Mouse (Mus musculus): Measurements from ENCODE around the gene Emc3.
A peak's percentile ranks its signal among the peaks of the same experiment; 100 is the strongest.

Emc3 gene

DNA sequence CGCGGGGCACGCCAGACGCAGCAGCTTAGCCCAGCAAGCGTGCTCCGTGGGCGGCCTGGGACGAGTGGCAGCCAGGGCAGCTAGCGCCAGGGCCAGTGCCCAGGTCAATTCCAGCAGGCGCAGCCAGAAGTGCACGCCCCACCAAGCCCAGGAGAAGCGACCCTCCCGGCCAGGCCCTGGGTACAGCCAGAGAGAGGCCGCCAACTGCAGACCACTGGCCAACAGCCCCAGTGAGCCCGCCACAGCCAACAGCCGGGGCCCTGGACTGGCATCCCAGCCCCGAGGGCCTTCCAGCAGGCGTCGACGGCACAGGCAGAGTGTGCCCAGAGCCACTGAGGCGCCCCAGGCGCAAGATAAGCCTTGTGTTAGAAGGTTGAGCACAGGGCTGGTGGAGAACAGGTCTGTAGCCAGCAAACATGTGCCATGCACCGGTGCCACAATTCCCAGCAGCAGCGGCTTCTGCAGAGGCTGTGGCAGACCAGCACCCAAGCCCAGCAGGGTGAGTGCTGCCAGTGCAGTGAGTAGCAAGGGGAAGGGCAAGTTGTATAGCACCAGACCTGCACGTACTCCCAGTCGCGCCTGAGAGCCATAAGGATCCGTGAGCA is 36.3 kb downstream of the Emc3 start:
- no peak for DNase-seq (ENCODE audit: extremely low spot score, low spot score)

DNA sequence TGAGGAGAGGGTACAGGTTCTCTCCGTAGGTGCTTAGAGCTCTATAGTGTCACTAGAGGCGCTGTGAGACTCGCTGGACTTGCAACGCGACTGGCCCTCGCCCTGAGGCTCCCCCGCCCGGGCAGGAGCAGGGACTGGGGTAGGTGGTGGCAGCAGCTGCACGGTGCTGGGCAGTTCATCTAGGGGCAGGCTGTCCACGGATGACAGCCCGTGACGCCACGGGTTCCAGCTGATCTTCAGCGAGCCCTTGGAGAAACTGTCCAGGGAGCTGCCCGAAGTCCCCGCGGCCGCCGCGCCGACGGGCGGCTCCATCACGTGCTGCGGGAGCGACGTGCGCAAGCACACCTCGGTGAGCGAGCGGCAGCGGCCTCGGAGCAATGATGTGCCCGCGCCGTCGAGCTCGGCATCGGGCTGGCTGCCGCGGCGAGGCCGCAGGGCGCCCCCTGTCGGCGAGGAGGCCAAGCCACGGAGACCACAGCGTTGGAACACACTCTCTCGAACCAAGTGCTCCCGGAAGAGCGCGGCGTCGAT is 37.1 kb downstream of the Emc3 start:
- peak; percentile 81 for DNase-seq (ENCODE audit: extremely low spot score, low spot score)

DNA sequence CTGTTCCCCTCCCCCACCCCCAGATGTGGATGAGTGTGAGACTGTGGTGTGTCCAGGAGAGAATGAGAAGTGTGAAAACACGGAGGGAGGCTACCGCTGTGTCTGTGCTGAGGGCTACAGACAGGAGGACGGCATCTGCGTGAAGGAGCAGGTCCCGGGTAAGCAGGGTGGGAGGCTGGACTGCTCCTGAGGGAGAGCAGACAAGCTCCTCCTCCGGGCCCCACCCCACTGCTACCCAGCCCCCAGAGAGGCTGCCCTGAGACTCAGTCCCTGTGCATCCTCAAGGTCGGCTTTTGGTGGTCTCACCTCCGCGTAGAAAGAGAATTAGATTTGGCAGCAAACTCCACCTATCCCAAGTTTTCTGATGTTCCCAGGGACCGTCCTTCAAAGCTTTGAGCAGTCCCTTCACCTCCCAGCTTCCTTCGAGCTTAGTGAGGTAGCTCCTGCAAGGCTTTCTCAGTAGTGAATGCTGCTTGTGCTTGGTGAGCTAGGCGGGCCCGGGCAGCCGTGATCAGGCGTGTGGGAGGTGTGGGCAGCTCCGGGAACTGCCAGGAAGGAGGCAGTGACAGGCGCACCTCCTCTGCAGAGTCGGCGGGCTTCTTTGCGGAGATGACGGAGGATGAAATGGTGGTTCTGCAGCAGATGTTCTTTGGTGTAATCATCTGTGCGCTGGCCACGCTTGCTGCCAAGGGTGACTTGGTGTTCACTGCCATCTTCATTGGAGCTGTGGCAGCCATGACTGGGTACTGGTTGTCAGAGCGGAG is 39.2 kb downstream of the Emc3 start:
- DNase-seq (ENCODE audit: extremely low spot score, low spot score) = no peak

DNA sequence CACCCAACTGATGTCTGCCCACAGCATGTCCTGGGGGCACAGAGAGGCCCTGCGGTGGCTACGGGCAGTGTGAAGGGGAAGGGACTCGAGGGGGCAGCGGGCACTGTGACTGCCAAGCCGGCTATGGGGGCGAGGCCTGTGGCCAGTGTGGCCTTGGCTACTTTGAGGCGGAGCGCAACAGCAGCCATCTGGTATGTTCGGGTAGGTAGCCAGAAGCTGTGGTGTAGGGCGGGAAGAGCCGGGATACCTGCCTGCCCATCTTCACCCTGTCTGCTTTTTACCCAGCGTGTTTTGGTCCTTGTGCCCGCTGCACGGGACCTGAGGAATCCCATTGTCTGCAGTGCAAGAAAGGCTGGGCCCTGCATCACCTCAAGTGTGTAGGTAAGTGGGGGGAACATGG is 42.0 kb downstream of the Emc3 start:
- DNase-seq (ENCODE audit: extremely low spot score, low spot score) = no peak

DNA sequence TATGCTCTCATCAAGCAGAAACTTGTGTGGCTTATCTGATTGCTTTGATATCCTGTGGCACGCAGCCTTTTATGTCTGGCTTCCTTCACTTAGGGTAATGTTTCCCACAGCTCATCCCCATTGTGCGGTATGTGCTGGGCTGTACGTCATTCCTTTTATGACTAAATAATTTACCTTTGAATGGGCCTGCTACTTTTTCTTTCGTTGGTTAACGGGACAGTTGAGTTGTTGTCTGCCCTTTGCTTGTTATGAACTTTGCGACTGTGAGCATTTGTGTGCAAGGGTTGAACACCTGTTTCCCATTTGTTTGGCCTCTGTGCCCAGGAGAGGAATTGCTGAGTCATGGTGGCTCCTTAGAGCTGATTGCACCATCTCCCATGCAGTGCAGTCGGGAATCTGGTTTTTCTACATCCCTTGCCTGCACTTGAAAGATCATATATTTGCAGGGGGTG is 44.3 kb downstream of the Emc3 start:
- no peak for DNase-seq (ENCODE audit: extremely low spot score, low spot score)

DNA sequence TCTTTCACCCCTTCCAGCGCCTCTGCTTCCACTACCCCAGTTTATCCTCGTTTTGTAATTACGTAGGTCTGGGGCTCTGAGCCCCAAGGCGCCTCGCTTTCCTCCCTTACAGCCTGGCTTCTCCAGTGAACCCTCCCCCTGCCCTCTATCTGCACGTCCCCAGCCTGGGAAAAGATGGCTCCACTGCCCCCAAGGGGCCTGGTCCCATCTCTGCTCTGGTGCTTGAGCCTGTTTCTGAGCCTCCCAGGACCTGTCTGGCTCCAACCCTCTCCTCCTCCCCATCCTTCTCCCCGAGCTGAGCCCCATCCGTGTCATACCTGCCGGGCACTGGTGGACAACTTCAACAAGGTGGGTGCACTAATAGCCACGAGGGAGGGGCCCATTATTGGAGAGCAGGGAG is 47.7 kb downstream of the Emc3 start:
- DNase-seq (ENCODE audit: extremely low spot score, low spot score) = peak; percentile 40

DNA sequence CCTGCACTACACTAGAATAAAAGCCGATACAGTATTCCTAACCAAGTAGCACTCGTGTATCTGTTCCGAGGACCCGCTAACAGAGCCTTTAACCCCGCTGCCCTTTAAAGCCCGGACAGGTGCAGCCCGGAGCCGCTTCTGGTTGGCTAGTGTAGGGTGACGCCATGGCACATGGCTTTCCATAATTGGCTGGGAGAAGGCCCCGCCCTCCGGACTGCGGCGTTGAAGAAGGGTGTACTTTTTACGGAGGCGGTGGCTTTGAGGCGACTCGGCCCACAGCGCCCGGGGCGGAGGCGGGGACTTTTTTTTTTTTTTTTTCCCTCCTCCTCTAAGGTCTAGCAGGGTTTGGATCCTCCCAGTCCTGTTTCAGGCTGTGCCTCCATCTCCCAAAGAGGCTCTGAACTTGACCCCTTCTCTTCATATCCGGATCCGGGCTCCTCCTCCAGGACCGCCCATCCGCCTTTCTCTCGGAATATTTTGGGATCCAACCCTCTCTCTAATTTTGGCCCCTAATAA is 48.3 kb downstream of the Emc3 start, which contains the start of gene Creld1:
Gene Creld1, plus strand, starts transcription at position 198 of the 516 bp plus-strand sequence.
- DNase-seq (ENCODE audit: extremely low spot score, low spot score) = peak; percentile 91

DNA sequence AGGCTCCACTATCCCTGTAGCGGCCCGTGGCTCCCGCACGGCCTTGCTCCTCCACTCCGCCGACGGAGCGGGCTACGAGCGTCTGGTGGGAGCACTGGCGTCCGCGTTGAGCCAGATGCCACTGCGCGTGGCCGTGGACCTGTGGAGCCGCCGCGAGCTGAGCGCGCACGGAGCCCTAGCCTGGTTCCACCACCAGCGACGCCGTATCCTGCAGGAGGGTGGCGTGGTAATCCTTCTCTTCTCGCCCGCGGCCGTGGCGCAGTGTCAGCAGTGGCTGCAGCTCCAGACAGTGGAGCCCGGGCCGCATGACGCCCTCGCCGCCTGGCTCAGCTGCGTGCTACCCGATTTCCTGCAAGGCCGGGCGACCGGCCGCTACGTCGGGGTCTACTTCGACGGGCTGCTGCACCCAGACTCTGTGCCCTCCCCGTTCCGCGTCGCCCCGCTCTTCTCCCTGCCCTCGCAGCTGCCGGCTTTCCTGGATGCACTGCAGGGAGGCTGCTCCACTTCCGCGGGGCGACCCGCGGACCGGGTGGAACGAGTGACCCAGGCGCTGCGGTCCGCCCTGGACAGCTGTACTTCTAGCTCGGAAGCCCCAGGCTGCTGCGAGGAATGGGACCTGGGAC is 48.9 kb downstream of the Emc3 start:
- DNase-seq (ENCODE audit: extremely low spot score, low spot score) = no peak

DNA sequence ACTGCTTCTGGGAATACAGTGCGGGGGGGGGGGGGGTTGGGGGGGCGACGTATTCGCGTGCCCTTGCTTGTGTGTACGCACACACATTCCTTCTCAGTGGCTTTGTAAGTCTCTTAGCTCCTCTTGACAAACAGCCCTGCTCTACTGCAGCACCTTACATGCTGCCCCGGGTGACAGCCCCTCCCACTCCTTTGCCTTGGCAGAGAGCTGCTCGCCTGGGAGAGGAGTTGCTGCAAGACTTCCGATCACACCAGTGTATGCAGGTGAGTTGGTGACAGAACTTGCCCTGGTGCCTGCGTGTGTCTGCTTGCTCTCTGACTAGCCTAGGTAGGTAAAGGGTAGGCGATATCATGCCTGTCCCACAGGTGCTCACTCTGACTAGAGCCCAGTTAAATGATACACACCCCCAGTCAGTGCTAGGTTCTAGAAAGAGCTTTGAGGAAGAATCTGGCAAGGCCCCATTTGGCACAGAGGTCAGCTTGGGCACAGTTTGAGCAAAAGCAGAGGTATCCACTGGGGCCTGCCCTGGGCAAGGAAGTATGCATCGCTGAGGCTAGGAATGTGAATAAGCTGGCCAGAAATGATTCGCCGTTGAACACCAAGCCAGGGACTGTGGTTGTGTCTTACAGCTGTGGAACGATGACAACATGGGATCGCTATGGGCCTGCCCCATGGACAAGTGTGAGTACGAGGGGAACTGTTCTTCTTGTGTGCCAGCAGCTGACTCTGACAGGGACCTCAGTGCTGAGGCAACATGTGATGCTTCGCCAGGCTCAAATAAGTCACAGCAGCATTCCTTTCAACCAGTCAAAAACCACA is 50.7 kb downstream of the Emc3 start:
- DNase-seq (ENCODE audit: extremely low spot score, low spot score) = no peak

DNA sequence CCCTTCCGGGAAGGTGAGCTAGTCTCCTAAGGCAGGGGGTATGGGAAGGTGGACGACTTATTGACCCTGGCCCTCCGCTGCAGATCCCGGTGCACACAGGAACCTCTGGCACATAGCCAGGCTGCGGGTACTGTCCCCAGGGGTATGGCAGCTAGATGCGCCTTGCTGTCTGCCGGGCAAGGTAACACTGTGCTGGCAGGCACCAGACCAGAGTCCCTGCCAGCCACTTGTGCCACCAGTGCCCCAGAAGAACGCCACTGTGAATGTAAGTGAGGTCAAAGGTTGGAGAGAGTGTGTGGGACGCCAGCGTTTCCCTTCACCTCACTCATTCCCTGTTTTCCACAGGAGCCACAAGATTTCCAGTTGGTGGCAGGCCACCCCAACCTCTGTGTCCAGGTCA is 52.5 kb downstream of the Emc3 start:
- no peak for DNase-seq (ENCODE audit: extremely low spot score, low spot score)

DNA sequence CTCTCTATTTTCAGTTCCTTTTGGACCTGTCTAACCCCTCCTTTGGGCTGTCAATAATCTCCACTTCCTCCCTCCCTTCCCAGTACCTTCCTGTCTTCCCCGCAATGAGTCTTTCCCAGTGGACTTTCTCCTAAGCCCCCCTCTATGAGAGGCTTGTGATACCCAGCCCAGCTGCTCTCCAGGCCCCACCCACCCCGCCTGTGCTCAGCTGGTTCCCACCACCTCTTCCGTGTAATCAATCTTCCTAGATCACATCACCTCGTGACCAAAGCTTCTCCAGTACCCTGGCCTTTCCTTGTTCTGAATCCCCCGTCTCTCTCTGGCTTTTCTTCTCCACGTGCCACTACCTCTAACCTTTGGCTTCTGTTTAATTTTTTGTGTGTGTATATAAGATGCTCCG is 54.1 kb downstream of the Emc3 start:
- no peak for DNase-seq (ENCODE audit: extremely low spot score, low spot score)

DNA sequence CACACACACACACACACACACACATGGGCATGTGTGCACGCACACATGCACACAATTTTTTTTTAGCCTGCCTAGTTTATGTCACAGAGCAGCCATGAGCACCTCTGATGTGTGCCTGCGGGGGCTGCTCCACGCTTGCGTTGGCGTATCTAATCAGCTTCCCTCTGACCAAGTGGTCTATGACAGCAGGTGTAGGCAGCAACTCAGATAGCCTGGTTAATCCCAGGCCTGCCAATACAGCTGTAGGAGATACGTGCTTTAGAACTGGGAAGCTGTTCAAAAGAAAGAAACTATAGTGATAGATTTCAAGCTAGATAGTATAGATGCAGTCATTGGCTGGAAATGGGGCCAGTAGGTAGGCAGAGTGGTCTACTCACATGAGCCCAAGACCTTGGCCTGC is 57.7 kb downstream of the Emc3 start:
- no peak for DNase-seq (ENCODE audit: extremely low spot score, low spot score)

DNA sequence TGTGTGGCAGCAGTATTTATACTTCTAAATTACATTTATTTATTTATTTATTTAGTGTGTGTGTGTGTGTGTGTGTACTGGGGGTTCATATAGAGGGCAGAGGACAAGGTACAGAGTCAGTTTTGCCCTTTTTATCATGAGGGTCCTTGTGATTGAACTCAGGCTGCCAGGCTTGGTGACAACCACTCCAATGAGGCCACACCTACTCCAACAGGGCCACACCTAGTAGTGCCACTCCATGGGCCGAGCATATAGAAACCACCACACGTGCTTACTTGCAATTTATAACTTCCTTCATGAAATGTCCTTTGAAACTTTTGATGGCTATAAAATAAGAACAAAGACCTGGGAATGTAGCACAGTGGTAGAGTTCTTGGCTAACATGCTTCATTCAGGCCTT is 58.2 kb downstream of the Emc3 start:
- DNase-seq (ENCODE audit: extremely low spot score, low spot score) = no peak

DNA sequence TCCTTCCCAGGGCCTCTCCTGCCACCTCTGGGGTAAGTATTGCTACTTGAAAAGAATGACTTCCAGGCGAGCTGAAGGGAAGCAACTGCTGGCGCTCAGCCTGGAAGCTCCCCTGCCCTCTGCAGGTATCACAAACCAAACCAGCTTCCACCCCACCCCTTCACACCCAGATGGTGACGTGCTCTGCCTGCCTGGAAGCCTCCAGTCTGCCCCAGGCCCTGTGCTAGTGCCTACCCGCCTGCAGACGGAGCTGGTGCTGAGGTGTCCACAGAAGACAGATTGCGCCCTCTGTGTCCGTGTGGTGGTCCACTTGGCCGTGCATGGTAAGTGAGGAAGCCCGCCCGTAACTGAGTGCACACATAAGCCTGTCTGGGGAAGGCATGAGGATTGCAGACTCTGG is 59.4 kb downstream of the Emc3 start:
- DNase-seq (ENCODE audit: extremely low spot score, low spot score) = no peak

DNA sequence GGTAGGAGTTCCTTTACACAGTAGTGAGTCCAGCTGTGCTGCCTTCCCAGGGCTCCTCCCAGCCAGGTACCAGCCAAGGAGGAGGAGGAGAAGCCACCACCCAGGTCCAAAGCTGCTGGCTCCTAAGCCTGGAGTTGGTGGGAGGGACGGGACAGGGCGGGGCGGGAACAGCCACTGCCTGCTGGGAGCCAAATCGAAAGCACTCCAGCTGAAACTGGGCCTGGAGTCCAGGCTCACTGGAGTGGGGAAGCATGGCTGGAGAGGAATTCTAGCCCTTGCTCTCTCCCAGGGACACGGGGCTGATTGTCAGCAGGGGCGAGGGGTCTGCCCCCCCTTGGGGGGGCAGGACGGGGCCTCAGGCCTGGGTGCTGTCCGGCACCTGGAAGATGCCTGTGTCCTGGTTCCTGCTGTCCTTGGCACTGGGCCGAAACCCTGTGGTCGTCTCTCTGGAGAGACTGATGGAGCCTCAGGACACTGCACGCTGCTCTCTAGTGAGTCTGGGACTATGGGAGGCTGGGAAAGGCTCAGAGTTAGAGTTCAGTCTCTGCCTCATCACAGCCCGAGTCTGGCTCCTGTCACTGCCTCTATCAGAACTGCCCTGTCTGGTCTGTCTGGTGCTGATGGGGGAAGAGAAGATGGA is 60.0 kb downstream of the Emc3 start, which contains the start of gene Il17rc:
Gene Il17rc, plus strand, starts transcription at position 131 of the 640 bp plus-strand sequence.
- no peak for DNase-seq (ENCODE audit: extremely low spot score, low spot score)

DNA sequence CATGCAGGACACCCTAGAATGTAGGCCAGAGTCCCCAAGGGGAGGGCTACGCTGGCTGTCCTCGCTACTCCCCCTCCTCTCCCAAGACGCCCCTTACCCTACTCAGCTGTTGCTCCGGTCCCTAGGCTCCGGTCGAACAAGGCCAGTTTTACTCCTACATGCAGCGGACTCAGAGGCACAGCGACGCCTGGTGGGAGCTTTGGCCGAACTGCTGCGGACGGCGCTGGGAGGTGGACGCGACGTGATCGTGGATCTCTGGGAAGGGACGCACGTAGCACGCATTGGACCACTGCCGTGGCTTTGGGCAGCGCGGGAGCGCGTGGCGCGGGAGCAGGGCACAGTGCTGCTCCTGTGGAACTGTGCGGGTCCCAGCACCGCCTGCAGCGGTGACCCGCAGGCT is 62.0 kb downstream of the Emc3 start:
- peak; percentile 80 for DNase-seq (ENCODE audit: extremely low spot score, low spot score)

DNA sequence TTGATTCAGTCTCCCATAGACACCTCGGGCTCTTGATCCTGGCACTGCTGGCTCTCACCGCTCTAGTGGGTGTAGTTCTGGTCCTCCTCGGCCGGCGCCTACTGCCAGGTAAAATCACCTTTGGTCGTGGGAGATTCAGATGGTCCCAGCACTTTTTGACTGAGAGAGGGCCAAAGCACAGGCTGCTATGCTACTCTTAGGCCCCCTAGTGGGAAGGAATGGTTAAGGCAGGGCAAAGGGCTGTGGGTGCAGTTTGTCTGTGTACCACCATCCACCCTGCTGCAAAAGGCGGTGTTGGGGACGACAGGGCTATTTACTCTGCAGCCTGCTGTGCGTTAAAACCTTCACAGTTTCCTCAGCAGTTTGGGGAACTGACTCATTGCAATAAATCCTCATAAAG is 62.4 kb downstream of the Emc3 start:
- DNase-seq (ENCODE audit: extremely low spot score, low spot score) = peak; percentile 62

DNA sequence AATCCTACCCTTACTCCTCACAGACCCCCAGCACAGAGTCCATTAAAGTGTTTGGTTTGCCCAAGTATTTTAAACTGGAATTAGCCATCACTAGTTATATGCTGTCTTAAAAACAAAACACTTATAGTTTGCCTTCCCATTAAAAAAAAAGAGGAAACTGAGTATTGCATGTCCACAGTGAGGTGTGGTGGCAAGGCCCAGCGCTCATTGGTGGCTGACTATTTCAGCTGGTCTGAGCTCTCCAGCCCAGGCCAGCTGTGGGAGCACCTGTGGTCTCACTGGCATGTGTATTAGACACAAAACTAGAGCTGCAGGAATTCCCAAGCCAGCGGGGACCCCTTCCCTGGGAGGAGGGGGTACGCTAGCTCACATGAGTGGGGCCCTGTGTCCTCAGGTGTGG is 62.9 kb downstream of the Emc3 start:
- no peak for DNase-seq (ENCODE audit: extremely low spot score, low spot score)

DNA sequence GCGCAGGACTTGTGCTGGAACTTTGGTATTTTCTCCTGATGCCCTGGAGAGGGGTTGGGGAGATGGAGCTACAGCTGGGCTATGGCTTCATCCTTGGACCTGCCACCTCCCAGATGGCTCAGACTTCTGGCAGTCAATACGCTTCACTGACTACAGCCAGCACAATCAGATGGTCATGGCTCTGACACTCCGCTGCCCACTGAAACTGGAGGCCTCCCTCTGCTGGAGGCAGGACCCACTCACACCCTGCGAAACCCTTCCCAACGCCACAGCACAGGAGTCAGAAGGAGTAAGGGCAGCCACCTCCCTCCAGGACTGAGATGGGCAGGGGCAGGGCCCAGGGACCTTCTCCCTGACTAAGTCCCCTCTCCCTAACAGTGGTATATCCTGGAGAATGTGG is 65.8 kb downstream of the Emc3 start:
- DNase-seq (ENCODE audit: extremely low spot score, low spot score) = no peak

All from neural tube, embryonic 10.5 days (tissue).